Mouse (Mus musculus) liver, embryonic 18 days (tissue): ENCODE data around the gene Slc25a43. TPM values are rescaled to one million over a fixed set of nuclear protein-coding genes. Genes with fewer than 3 reads are reported as not detected.

Experiments
- polyA plus RNA-seq: library from polyadenylated mRNA; depleted of rRNA; stranded (reverse); fragments of >200 nt; gene quantifications from 2 replicates; pipeline ENCODE4 v1.2.3, GENCODE M21; 2012; rRNA removed

Gene Slc25a43
- polyA plus RNA-seq, result 0.71 and 0.81 TPM in 2 replicates

DNA sequence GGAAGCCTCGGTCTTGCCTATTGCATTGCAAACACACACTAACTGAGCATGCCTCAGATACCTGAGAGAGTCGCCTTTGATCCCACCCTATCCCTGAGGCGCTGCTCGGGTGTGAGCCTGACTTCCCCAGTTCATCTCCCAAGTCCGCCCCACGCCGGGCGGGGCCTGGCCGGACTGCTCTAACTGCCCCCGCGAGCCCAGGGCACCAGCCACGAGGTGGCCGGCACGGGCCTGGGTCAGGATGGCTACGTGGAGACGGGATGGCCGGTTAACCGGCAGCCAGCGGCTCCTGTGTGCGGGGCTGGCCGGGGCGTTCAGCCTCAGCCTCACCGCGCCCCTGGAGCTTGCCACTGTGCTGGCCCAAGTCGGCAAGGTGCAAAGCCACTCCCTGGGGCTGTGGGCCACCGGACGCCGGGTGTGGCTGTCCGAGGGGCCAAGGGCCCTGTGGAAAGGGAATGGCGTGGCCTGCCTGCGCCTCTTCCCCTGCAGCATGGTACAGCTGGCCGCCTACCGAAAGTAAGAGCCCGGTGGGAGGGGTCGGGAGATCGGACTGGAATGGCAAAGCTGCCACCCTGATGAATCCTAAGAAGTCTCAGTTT lies at the start of gene Slc25a43:
Gene Slc25a43, plus strand, starts transcription at position 157 of the 599 bp plus-strand sequence.

GRCm38 (mm10) chrX:36795424-36796162 lies 52.1 kb downstream of the Slc25a43 start, which contains the start of gene Slc25a5:
TSS of gene Slc25a5 (plus strand) at chrX:36795651.

Other genes with a start within 250 kb of the Slc25a43 start
- gene Pgrmc1, start 145.5 kb upstream of the Slc25a43 start, polyA plus RNA-seq, result 119 and 131 TPM in 2 replicates
- 0.65 and 0.85 TPM in 2 replicates for gene Akap17b, start 98.3 kb upstream of the Slc25a43 start, polyA plus RNA-seq
- gene Slc25a5, start 52.0 kb downstream of the Slc25a43 start, polyA plus RNA-seq, result 342 and 366 TPM in 2 replicates
- 14.6 and 16.7 TPM in 2 replicates for gene Ube2a, start 130.2 kb downstream of the Slc25a43 start, polyA plus RNA-seq
- 5.9 and 6.2 TPM in 2 replicates for gene C330007P06Rik, start 130.5 kb downstream of the Slc25a43 start, polyA plus RNA-seq
- 1.5 TPM in 2 replicates for gene Nkrf, start 159.2 kb downstream of the Slc25a43 start, polyA plus RNA-seq
- 4.9 TPM in 2 replicates for gene Sept6, start 248.1 kb downstream of the Slc25a43 start, polyA plus RNA-seq